Mouse (Mus musculus) myocyte (in vitro differentiated cells): ENCODE data around the gene Lim2.

Experiments
- E2F4 ChIP-seq: IDR thresholded peaks from one replicate; pipeline ENCODE4 v1.6.1; 2011; ENCODE audit warnings: mild to moderate bottlenecking, control low read depth, moderate library complexity; ENCODE audit not compliant: insufficient read depth
- MAX ChIP-seq: IDR thresholded peaks from one replicate; pipeline ENCODE4 v1.6.1; 2011; ENCODE audit warnings: low read depth, mild to moderate bottlenecking, control low read depth
- POLR2A ChIP-seq: IDR thresholded peaks from one replicate; pipeline ENCODE4 v1.6.1; 2011; ENCODE audit warnings: low read depth, mild to moderate bottlenecking, control low read depth, moderate library complexity; ENCODE audit not compliant: insufficient read length
- POLR2AphosphoS2 ChIP-seq: IDR thresholded peaks from one replicate; pipeline ENCODE4 v1.6.1; 2011; ENCODE audit warnings: low read depth, control low read depth; ENCODE audit not compliant: insufficient read length
- TCF12 ChIP-seq: IDR thresholded peaks from one replicate; pipeline ENCODE4 v1.6.1; 2011; ENCODE audit warnings: mild to moderate bottlenecking, control low read depth; ENCODE audit not compliant: poor library complexity, insufficient read depth, severe bottlenecking
- TCF3 ChIP-seq: IDR thresholded peaks from one replicate; pipeline ENCODE4 v1.6.1; 2011; ENCODE audit warnings: low read depth, control low read depth; ENCODE audit not compliant: insufficient read length
- USF1 ChIP-seq: IDR thresholded peaks from one replicate; pipeline ENCODE4 v1.6.1; 2011; ENCODE audit warnings: low read depth, mild to moderate bottlenecking, control low read depth, moderate library complexity

DNA sequence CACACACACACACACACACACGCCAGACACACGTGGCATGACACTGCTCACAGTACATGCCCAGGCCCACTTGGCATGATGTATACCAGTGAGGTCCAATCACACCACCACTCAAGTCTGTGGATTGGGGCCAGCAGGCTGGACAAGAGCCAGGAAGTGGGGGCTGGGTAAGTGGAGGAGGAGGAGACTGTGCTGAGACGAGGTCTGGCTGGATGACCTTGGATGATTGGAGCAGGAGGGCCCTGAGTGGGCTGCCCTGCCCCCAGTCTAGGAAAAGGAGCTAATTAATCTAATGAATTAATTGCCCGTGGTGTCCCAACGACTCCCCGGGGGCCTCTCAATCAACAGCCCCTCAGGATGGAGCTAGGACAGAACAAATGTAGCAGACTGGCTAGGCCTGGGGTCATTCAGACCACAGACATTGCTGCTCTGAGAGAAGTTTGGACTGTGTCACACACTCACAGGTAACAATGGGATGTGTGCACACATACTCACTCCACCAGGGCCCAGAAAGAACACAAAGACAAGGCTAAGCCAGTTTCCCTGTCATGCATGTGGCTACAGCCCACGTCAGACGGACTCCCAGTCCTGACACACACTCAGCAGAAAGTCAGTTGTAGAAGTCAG is 54.7 kb downstream of the Lim2 start:
- no peak for TF ChIP-seq POLR2AphosphoS2
- no peak for TF ChIP-seq POLR2A
- no peak for TF ChIP-seq TCF12
- TF ChIP-seq MAX = no peak
- no peak for TF ChIP-seq E2F4
- no peak for TF ChIP-seq TCF3
- TF ChIP-seq USF1 = no peak
